Mouse (Mus musculus) kidney, embryonic 16.5 days (tissue): Measurements from ENCODE around the gene Eef2kmt. TPM values are rescaled to one million over a fixed set of nuclear protein-coding genes. Genes with fewer than 3 reads are reported as not detected.
"Not testable (repeated sequence)": the region's sequence is repeated elsewhere in the genome, so short reads cannot be mapped to it uniquely, and the experiment has no call there.

ENCODE experiments used
- ATAC-seq: fragments of 200-750 bp; cut with Nextera tagmentation; 2 replicates; pipeline ENCODE4 v1.8.0; 2017; ENCODE audit warnings: moderate TSS enrichment; ENCODE audit not compliant: low FRiP score, low TSS enrichment
- H3K27ac ChIP-seq: fragments of 300-500 bp; sonication (generic); 2 replicates; pipeline ENCODE4 v1.5.1; 2014; ENCODE audit warnings: low read length
- H3K27me3 ChIP-seq: fragments of 300-500 bp; sonication (generic); 2 replicates; pipeline ENCODE4 v1.6.1; 2014; ENCODE audit warnings: low read length, control low read depth, mixed read lengths; ENCODE audit not compliant: insufficient read depth
- H3K36me3 ChIP-seq: fragments of 300-500 bp; sonication (generic); 2 replicates; pipeline ENCODE4 v1.6.1; 2014; ENCODE audit warnings: low read length, control low read depth, mixed read lengths; ENCODE audit not compliant: insufficient read depth
- H3K4me1 ChIP-seq: fragments of 300-500 bp; sonication (generic); 2 replicates; pipeline ENCODE4 v1.6.1; 2014; ENCODE audit warnings: low read length, control low read depth, mixed read lengths; ENCODE audit not compliant: insufficient read depth
- H3K4me2 ChIP-seq: fragments of 300-500 bp; sonication (generic); replicated peaks from 2 replicates; pipeline ENCODE4 v1.6.1; 2014; ENCODE audit warnings: low read depth, low read length
- H3K4me3 ChIP-seq: fragments of 300-500 bp; sonication (generic); 2 replicates; pipeline ENCODE4 v1.5.1; 2014; ENCODE audit warnings: mild to moderate bottlenecking, low read length
- H3K9ac ChIP-seq: fragments of 300-500 bp; sonication (generic); replicated peaks from 2 replicates; pipeline ENCODE4 v1.6.1; 2014; ENCODE audit warnings: low read length
- H3K9me3 ChIP-seq: fragments of 300-500 bp; sonication (generic); 2 replicates; pipeline ENCODE4 v1.6.1; 2016; ENCODE audit warnings: low read length, control low read depth
- WGBS: fragments of 180-500 bp; shearing (Covaris S2); extraction: QIAGEN DNeasy Blood & Tissue Kit; methylation state at CpG from one replicate; pipeline ENCODE4 v1.1.7; 2014; 5-methylcytosine and 5-hydroxymethylcytosine counted together
- polyA plus RNA-seq: library from polyadenylated mRNA; unstranded; fragments of >200 nt; fragmentation: Nextera tagmentation; extraction: Ambion mirVana; gene quantifications from 2 replicates; pipeline ENCODE4 v1.2.1, GENCODE M21; 2015

Gene Eef2kmt
- polyA plus RNA-seq, 1 experiment from 2014 or later = 36.3 TPM

DNA sequence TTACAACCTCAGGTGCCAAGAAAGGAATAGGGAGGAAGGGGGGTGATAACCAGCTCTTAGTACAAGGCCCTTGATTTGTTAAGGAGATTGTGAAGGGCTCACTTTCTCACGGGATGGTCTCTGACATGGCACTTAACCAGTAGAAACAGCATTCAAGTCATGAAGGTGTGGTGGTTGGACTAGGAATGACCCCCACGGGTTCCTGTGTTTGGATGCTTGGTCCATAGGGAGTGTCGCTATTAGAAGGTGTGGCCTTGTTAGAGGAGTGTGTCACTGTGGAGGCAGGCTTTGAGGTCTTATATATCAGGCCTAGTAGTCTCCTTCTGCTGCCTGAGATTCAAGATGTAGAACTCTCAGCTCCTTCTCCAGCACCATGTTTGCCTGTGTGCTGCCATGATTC, 27.7 kb downstream of the Eef2kmt start:
- H3K4me1 ChIP-seq, ATAC-seq, H3K27me3 ChIP-seq, H3K36me3 ChIP-seq, H3K9ac ChIP-seq, H3K27ac ChIP-seq, H3K4me3 ChIP-seq, H3K9me3 ChIP-seq, H3K4me2 ChIP-seq: not testable (repeated sequence)
- 62% methylated on average over 3 of the region's 3 CpGs for WGBS

GRCm38 (mm10) chr16:5227501-5227900, 28.3 kb downstream of the Eef2kmt start:
- not testable (repeated sequence) for H3K9me3 ChIP-seq, H3K9ac ChIP-seq, H3K4me2 ChIP-seq, H3K4me3 ChIP-seq, H3K36me3 ChIP-seq, ATAC-seq, H3K27me3 ChIP-seq, H3K27ac ChIP-seq, H3K4me1 ChIP-seq
- 64% methylated on average over 19 of the region's 19 CpGs for WGBS

DNA sequence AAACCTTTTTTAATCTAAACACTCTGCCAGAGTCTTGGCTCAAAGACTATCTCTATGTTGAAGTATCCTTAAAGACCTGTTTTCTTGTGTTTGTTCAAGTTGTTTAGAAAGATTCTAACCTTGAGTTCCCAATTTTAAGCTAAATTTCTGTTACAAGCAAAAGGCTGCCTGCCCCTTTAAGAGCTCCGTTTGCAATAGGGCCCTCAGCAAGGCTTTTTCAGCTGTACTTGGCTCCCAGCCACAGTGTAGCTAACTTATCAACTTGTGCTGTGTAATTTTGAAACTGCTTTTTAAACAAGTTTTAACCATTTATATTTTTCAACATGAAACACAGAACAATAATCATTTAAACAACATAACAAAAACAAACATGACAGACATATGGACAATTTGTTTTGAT, 29.2 kb downstream of the Eef2kmt start:
- H3K4me2 ChIP-seq, H3K9me3 ChIP-seq: not testable (repeated sequence)
- WGBS = 14% methylated on average over 1 of the region's 1 CpGs

GRCm38 (mm10) chr16:5222140-5222539, 33.6 kb downstream of the Eef2kmt start, which contains the start of gene AU021092:
Gene AU021092 (minus strand): TSS chr16:5222299.
- Histone ChIP-seq H3K9ac (no peak within 1 kb of the TSS), H3K4me1 (no peaks in the 10 kb centered on the region), H3K4me2 (no peak within 1 kb of the TSS), H3K4me3 (no peak within 1 kb of the TSS), H3K27ac (no peak within 1 kb of the TSS), H3K27me3 (no peaks in the 10 kb centered on the region), H3K9me3 (no peaks in the 10 kb centered on the region), H3K36me3 (no peaks in the 10 kb centered on the region)
- no peak for ATAC-seq
- 59% methylated on average over 6 of the region's 6 CpGs for WGBS

More for the DNA sequence above, 29.2 kb downstream of the Eef2kmt start:
- H3K27ac ChIP-seq, H3K4me1 ChIP-seq, H3K36me3 ChIP-seq, H3K9ac ChIP-seq, H3K4me3 ChIP-seq, H3K27me3 ChIP-seq, ATAC-seq: not testable (repeated sequence)

- Histone ChIP-seq H3K36me3 (no peaks in the 10 kb centered on the region), H3K4me2 (no peak overlapping the region), H3K4me1 (no peaks in the 10 kb centered on the region), H3K27me3 (no peaks in the 10 kb centered on the region), H3K27ac (no peak overlapping the region), H3K4me3 (no peak overlapping the region), H3K9ac (no peak overlapping the region), H3K9me3 (no peaks in the 10 kb centered on the region)
- ATAC-seq = no peak
- WGBS = 55% methylated on average over 4 of the region's 4 CpGs
Observed at GRCm38 (mm10) chr16:5221403-5221802, 34.4 kb downstream of the Eef2kmt start.

GRCm38 (mm10) chr16:5217341-5218133, 38.2 kb downstream of the Eef2kmt start:
- Histone ChIP-seq H3K27me3 (no peaks in the 10 kb centered on the region), H3K4me2 (no peak overlapping the region), H3K4me3 (no peak overlapping the region), H3K9me3 (no peaks in the 10 kb centered on the region), H3K9ac (no peak overlapping the region), H3K36me3 (no peaks in the 10 kb centered on the region), H3K4me1 (no peaks in the 10 kb centered on the region), H3K27ac (no peak overlapping the region)
- peak; percentile 39; the same call in 1 of the 2 replicates for ATAC-seq
- WGBS = 62% methylated on average over 5 of the region's 5 CpGs

- H3K27me3 ChIP-seq = no peaks in the 10 kb centered on the region
- no peaks in the 10 kb centered on the region for H3K9me3 ChIP-seq
Observed at GRCm38 (mm10) chr16:5216686-5217085, 39.1 kb downstream of the Eef2kmt start.

DNA sequence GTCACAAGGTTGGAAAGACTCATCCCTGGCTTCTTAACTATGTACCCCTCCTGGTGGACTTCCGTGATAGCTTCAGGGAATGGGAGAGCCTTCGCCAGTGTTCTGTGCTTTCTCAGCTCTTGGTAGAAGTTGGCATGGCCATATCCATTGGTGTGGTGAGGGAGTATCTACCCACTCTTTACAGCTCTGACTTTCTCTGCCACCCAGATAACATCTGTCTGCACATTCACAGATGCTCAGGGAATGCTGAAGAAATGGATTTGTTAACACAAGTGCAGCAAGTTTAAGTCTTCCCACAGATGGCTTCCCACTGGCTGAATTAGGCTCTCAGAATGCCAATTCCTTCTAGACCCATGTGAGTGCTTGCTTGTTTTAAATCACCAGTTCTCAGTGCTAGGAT, 41.7 kb downstream of the Eef2kmt start:
- Histone ChIP-seq H3K27ac (no peak overlapping the region), H3K4me1 (no peaks in the 10 kb centered on the region), H3K9me3 (no peaks in the 10 kb centered on the region), H3K4me3 (no peak overlapping the region), H3K4me2 (no peak overlapping the region), H3K36me3 (no peaks in the 10 kb centered on the region), H3K27me3 (no peaks in the 10 kb centered on the region), H3K9ac (no peak overlapping the region)
- 90% methylated on average over 2 of the region's 2 CpGs for WGBS
- no peak for ATAC-seq

More at GRCm38 (mm10) chr16:5216686-5217085, 39.1 kb downstream of the Eef2kmt start:
- H3K9ac ChIP-seq = no peak overlapping the region
- H3K27ac ChIP-seq = no peak overlapping the region
- H3K36me3 ChIP-seq = no peaks in the 10 kb centered on the region
- no peaks in the 10 kb centered on the region for H3K4me1 ChIP-seq
- no peak overlapping the region for H3K4me2 ChIP-seq
- no peak overlapping the region for H3K4me3 ChIP-seq
- WGBS = 55% methylated on average over 6 of the region's 6 CpGs
- no peak for ATAC-seq

DNA sequence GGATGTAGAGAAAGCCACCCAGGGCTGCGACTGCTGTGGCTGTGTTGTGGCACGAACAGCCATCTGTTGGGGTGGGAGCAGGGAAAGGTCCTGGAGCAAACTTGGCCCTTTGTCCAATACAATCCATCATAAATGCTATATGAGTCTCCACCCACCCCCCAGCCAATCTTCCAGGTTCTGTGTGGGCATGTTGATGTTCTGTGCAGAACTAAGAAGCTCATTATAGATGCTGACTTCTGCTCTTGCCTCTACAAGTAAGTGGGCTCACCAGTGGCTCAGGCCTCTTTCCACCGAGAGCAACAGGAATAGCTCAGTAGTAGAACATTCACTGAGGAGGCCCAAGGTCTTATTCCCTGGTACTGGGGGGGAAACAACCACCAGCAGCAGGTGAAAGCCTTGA, 43.6 kb downstream of the Eef2kmt start:
- no peaks in the 10 kb centered on the region for H3K4me1 ChIP-seq
- WGBS = 83% methylated on average over 3 of the region's 3 CpGs
- H3K27ac ChIP-seq = no peak overlapping the region
- H3K9me3 ChIP-seq = no peaks in the 10 kb centered on the region
- no peaks in the 10 kb centered on the region for H3K27me3 ChIP-seq
- no peak overlapping the region for H3K4me3 ChIP-seq
- ATAC-seq = no peak
- no peak overlapping the region for H3K9ac ChIP-seq
- no peak overlapping the region for H3K4me2 ChIP-seq
- no peaks in the 10 kb centered on the region for H3K36me3 ChIP-seq

DNA sequence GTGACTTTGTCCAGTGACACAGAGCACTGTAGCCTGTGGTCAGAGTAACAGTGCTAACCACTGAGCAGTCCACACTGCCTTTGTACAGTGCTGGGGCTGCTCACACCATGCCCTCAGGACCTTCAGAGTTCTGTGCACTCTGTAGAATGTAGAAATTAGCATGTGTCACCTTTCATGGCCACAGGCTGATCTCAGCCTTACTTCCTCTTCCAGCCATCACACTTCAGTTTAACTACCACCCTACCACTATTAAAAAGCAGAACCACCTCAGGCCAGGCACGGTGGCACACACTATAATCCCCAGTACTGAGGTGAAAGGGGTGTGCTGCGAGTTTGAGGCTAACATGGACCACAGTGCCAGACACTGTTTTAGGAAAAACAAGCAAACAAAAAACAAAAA, 45.4 kb downstream of the Eef2kmt start:
- Histone ChIP-seq H3K4me1 (no peaks in the 10 kb centered on the region), H3K36me3 (no peaks in the 10 kb centered on the region), H3K9ac (no peak overlapping the region), H3K9me3 (no peaks in the 10 kb centered on the region), H3K4me3 (no peak overlapping the region), H3K4me2 (no peak overlapping the region), H3K27ac (no peak overlapping the region), H3K27me3 (no peaks in the 10 kb centered on the region)
- no peak for ATAC-seq
- 78% methylated on average over 2 of the region's 2 CpGs for WGBS
